30 mouse cellular contexts compared by ENCODE assay signal in genomic region chr7:110650491-110650890, GRCm38 (mm10). TPM values are rescaled to one million over a fixed set of nuclear protein-coding genes. Genes with fewer than 3 reads are reported as not detected.
A peak's percentile ranks its signal among the peaks of the same experiment; 100 is the strongest.
DNase-seq lines count a peak whose midpoint lies in the region; ATAC-seq and TF ChIP-seq lines count a peak whose summit lies in the region.
"Had no signal": no experiment of that assay in that cellular context is flagged by ENCODE, and none has a peak within 500 bp of the region (broad histone marks: within the 10 kb centered on the region; RNA-seq: fewer than 3 reads in every experiment).

No protein-coding gene starts in this region.

- H3K36me3 ChIP-seq in kidney, adult 2 months (ENCODE audit: control insufficient read depth, insufficient read depth, low read length), result no peaks in the 10 kb centered on the region
- H3K36me3 ChIP-seq in kidney, embryonic 16.5 days (ENCODE audit: insufficient read depth, low read length), result no peaks in the 10 kb centered on the region
- no peaks in the 10 kb centered on the region for H3K36me3 ChIP-seq in heart, embryonic 12.5 days
- H3K36me3 ChIP-seq in forebrain, embryonic 13.5 days (ENCODE audit: poor library complexity, severe bottlenecking), result no peaks in the 10 kb centered on the region
- H3K36me3 ChIP-seq: embryonic facial prominence, embryonic 13.5 days; forebrain, embryonic 10.5 days; hindbrain, embryonic 10.5 days; hindbrain, embryonic 15.5 days; liver, embryonic 12.5 days; neural tube, embryonic 15.5 days; stomach, embryonic 15.5 days had no signal

- H3K9me3 ChIP-seq in kidney, embryonic 16.5 days (ENCODE audit: low read length), result peaks cover 5% of the 10 kb centered on the region; the same call in 1 of the 2 replicates
- H3K9me3 ChIP-seq in heart, embryonic 12.5 days (replicated peaks), result peaks cover 7% of the 10 kb centered on the region
- H3K9me3 ChIP-seq in forebrain, embryonic 13.5 days (replicated peaks), result peaks cover 7% of the 10 kb centered on the region
- H3K9me3 ChIP-seq: embryonic facial prominence, embryonic 13.5 days; hindbrain, embryonic 15.5 days; neural tube, embryonic 15.5 days; stomach, embryonic 15.5 days had no signal

- DNase-seq in 3T3-L1 (ENCODE audit: low read depth, low spot score), result peak; percentile 26
- peak; percentile 75 for DNase-seq in Muller cell, postnatal 12 days (ENCODE audit: inconsistent ontology term)
- DNase-seq in kidney, adult 2 months, result peak; percentile 75
- no peak for DNase-seq in thymus, postnatal 0 days (ENCODE audit: low spot score)
- no peak for DNase-seq in heart, adult 8-10 months (ENCODE audit: low spot score)
- DNase-seq: adrenal gland, adult 8-10 months; cerebellum, adult 11-12 months; cerebellum, postnatal 10 days; heart, adult 2 months; heart, postnatal 14 days; left cerebral cortex, postnatal 4 days; liver, postnatal 0 days; midbrain, embryonic 14.5 days; right cerebral cortex, postnatal 25 days; thymus, adult 18-20 months; thymus, postnatal 36 days had no signal

- H3K4me1 ChIP-seq in kidney, adult 2 months (ENCODE audit: control insufficient read depth, insufficient read depth, low read length), result peaks cover 10% of the 10 kb centered on the region; the same call in 1 of the 2 replicates
- peaks cover 16% of the 10 kb centered on the region for H3K4me1 ChIP-seq in kidney, embryonic 16.5 days (ENCODE audit: insufficient read depth, low read length)
- H3K4me1 ChIP-seq in heart, embryonic 12.5 days (replicated peaks), result peaks cover 29% of the 10 kb centered on the region
- no peaks in the 10 kb centered on the region for H3K4me1 ChIP-seq in forebrain, embryonic 13.5 days
- H3K4me1 ChIP-seq: embryonic facial prominence, embryonic 13.5 days; forebrain, embryonic 10.5 days; hindbrain, embryonic 10.5 days; hindbrain, embryonic 15.5 days; liver, embryonic 12.5 days had no signal

- no peak overlapping the region for H3K4me3 ChIP-seq in kidney, adult 2 months (ENCODE audit: insufficient read depth, low read depth, low read length)
- H3K4me3 ChIP-seq in kidney, embryonic 16.5 days (ENCODE audit: low read length), result no peak overlapping the region
- H3K4me3 ChIP-seq in heart, embryonic 12.5 days, result no peak overlapping the region
- H3K4me3 ChIP-seq in forebrain, embryonic 13.5 days, result no peak overlapping the region
- H3K4me3 ChIP-seq: embryonic facial prominence, embryonic 13.5 days; forebrain, embryonic 10.5 days; heart, adult 2 months; hindbrain, embryonic 10.5 days; hindbrain, embryonic 15.5 days; liver, embryonic 12.5 days; neural tube, embryonic 15.5 days; stomach, embryonic 15.5 days had no signal

- no peaks in the 10 kb centered on the region for H3K27me3 ChIP-seq in kidney, adult 2 months (replicated peaks; ENCODE audit: control insufficient read depth, insufficient read depth, low read length)
- H3K27me3 ChIP-seq in kidney, embryonic 16.5 days (ENCODE audit: insufficient read depth, low read length), result no peaks in the 10 kb centered on the region
- no peaks in the 10 kb centered on the region for H3K27me3 ChIP-seq in heart, embryonic 12.5 days (replicated peaks)
- H3K27me3 ChIP-seq in forebrain, embryonic 13.5 days, result no peaks in the 10 kb centered on the region
- H3K27me3 ChIP-seq: CH12.LX; embryonic facial prominence, embryonic 13.5 days; hindbrain, embryonic 15.5 days; liver, embryonic 12.5 days; neural tube, embryonic 15.5 days; stomach, embryonic 15.5 days had no signal

- 36% methylated on average over 4 of the region's 4 CpGs for WGBS in kidney, adult 2 months
- 26% methylated on average over 4 of the region's 4 CpGs for WGBS in kidney, embryonic 16.5 days
- WGBS in heart, embryonic 12.5 days, result 53% methylated on average over 4 of the region's 4 CpGs
- 92% methylated on average over 4 of the region's 4 CpGs for WGBS in forebrain, embryonic 13.5 days

- no peak overlapping the region for H3K27ac ChIP-seq in kidney, adult 2 months (ENCODE audit: insufficient read depth, low read depth, low read length)
- H3K27ac ChIP-seq in kidney, embryonic 16.5 days (ENCODE audit: low read length), result peak overlapping the region; percentile 27
- no peak overlapping the region for H3K27ac ChIP-seq in heart, embryonic 12.5 days (ENCODE audit: poor library complexity, severe bottlenecking)
- no peak overlapping the region for H3K27ac ChIP-seq in forebrain, embryonic 13.5 days
- H3K27ac ChIP-seq: embryonic facial prominence, embryonic 13.5 days; forebrain, embryonic 10.5 days; heart, adult 2 months; hindbrain, embryonic 10.5 days; hindbrain, embryonic 15.5 days; liver, embryonic 12.5 days; neural tube, embryonic 15.5 days; stomach, embryonic 15.5 days had no signal

- no peak for TF ChIP-seq POLR2A in kidney, adult 2 months (IDR thresholded peaks at IDR 0.05; ENCODE audit: low read depth, low read length)

- no peak overlapping the region for H3K4me2 ChIP-seq in kidney, embryonic 16.5 days (replicated peaks; ENCODE audit: low read depth, low read length)
- no peak overlapping the region for H3K4me2 ChIP-seq in heart, embryonic 12.5 days
- H3K4me2 ChIP-seq in forebrain, embryonic 13.5 days, result no peak overlapping the region
- H3K4me2 ChIP-seq: embryonic facial prominence, embryonic 13.5 days; hindbrain, embryonic 15.5 days; liver, embryonic 12.5 days; neural tube, embryonic 15.5 days; stomach, embryonic 15.5 days had no signal

- no peak overlapping the region for H3K9ac ChIP-seq in kidney, embryonic 16.5 days (replicated peaks; ENCODE audit: low read length)
- H3K9ac ChIP-seq in heart, embryonic 12.5 days, result no peak overlapping the region
- no peak overlapping the region for H3K9ac ChIP-seq in forebrain, embryonic 13.5 days
- H3K9ac ChIP-seq: embryonic facial prominence, embryonic 13.5 days; hindbrain, embryonic 15.5 days; liver, embryonic 12.5 days; liver, postnatal 0 days; neural tube, embryonic 15.5 days; stomach, embryonic 15.5 days had no signal

- no peak for TF ChIP-seq CTCF in kidney, adult 2 months (conservative IDR thresholded peaks at IDR 0.05; ENCODE audit: insufficient read depth, insufficient read length, low read depth, low read length)

- ATAC-seq in kidney, embryonic 16.5 days (ENCODE audit: low FRiP score, low TSS enrichment), result peak; percentile 49; the same call in 1 of the 2 replicates
- no peak for ATAC-seq in heart, embryonic 12.5 days (ENCODE audit: insufficient number of reproducible peaks, low FRiP score)
- ATAC-seq in forebrain, embryonic 13.5 days, result no peak
- ATAC-seq: forebrain, embryonic 16.5 days; inflammation-experienced regulatory T-cells, adult 6 months; liver, embryonic 12.5 days; liver, postnatal 0 days had no signal

RNA-seq across cellular contexts. Expression of gene Adm, which starts 23.0 kb away (rescaled TPM):
- polyA plus RNA-seq in kidney, adult 2 months (2012; rRNA removed), result 12.0 and 13.2 TPM in 2 replicates
- polyA plus RNA-seq in kidney, embryonic 16.5 days (2015; fragmentation: Nextera tagmentation; extraction: Ambion mirVana), result 10.1 and 11.4 TPM in 2 replicates
- 19.3 and 25.1 TPM in 2 replicates for polyA plus RNA-seq in thymus, postnatal 0 days (2015; fragmentation: Nextera tagmentation; extraction: Ambion mirVana)
- polyA plus RNA-seq in heart, embryonic 12.5 days (2016; fragmentation: Nextera tagmentation; extraction: Ambion mirVana), result 10.1 and 10.9 TPM in 2 replicates
- polyA plus RNA-seq in forebrain, embryonic 13.5 days (2015; fragmentation: Nextera tagmentation; extraction: Ambion mirVana), result 3.9 and 4.9 TPM in 2 replicates
- total RNA-seq in heart, adult 8-10 months (2022), result 10 to 100 TPM in 3 of 4 experiments, 1 to 10 TPM in 1; 9.6 to 15.8 (median 12.2) TPM
- total RNA-seq: common myeloid progenitor, adult 5-6 weeks had no signal
- polyA plus RNA-seq: inflammation-experienced regulatory T-cells, adult 6 months had no signal

RNA-seq across cellular contexts. Expression of gene Sbf2, which starts 35.8 kb away (rescaled TPM):
- 23.3 and 24.9 TPM in 2 replicates for polyA plus RNA-seq in kidney, adult 2 months (2012; rRNA removed)
- polyA plus RNA-seq in kidney, embryonic 16.5 days (2015; fragmentation: Nextera tagmentation; extraction: Ambion mirVana), result 32.1 and 36.7 TPM in 2 replicates
- 6.1 and 7.0 TPM in 2 replicates for polyA plus RNA-seq in thymus, postnatal 0 days (2015; fragmentation: Nextera tagmentation; extraction: Ambion mirVana)
- 39.2 and 43.3 TPM in 2 replicates for polyA plus RNA-seq in heart, embryonic 12.5 days (2016; fragmentation: Nextera tagmentation; extraction: Ambion mirVana)
- polyA plus RNA-seq in forebrain, embryonic 13.5 days (2015; fragmentation: Nextera tagmentation; extraction: Ambion mirVana), result 51.8 and 54.9 TPM in 2 replicates
- 10 to 100 TPM; 36.1 to 45.7 (median 40.7) TPM for total RNA-seq in heart, adult 8-10 months (2022)

Comparison
In these comparisons a context has a peak if more than half of its experiments do, and no peak if none do; other contexts are left out.
1. DNase-seq: peak in 3T3-L1 (single experiment), Muller cell, postnatal 12 days (single experiment) and kidney, adult 2 months (single experiment); none in thymus, postnatal 0 days (single experiment) and heart, adult 8-10 months (single experiment).